Mouse (Mus musculus) monocyte, adult 5-6 weeks (primary cell): Measurements from ENCODE around the gene Pmf1. TPM values are rescaled to one million over a fixed set of nuclear protein-coding genes. Genes with fewer than 3 reads are reported as not detected.

ENCODE experiments used
- ATAC-seq: fragments of 153-309, 156-312 bp; replicated peaks from 2 replicates; pipeline ENCODE4 v1.8.0; 2017; ENCODE audit warnings: mild to moderate bottlenecking; ENCODE audit not compliant: low TSS enrichment, insufficient number of reproducible peaks, severe bottlenecking, poor library complexity, low FRiP score
- total RNA-seq: library from RNA; stranded (forward); fragments of 200-1000, 200-491, 200-594 nt; gene quantifications from 3 replicates; pipeline ENCODE4 v1.2.3, GENCODE M21; 2017

Pmf1 gene
- total RNA-seq = 14.2 to 29.8 TPM (median 14.4 TPM) in 3 replicates

- peak; percentile 82 for ATAC-seq
These were observed at the start of gene Pmf1 for GRCm38 (mm10) chr3:88409741-88410644. Pmf1 (minus strand) TSS chr3:88410331.

- ATAC-seq = no peak
These were observed 48.7 kb upstream of the Pmf1 start for GRCm38 (mm10) chr3:88458778-88459219.

GRCm38 (mm10) chr3:88456746-88457532 is 46.8 kb upstream of the Pmf1 start:
- no peak for ATAC-seq

- ATAC-seq = no peak
These were observed 46.2 kb upstream of the Pmf1 start for GRCm38 (mm10) chr3:88456313-88456712.

GRCm38 (mm10) chr3:88455588-88456264 is 45.6 kb upstream of the Pmf1 start:
- no peak for ATAC-seq

- ATAC-seq = peak; percentile 75
These were observed 44.8 kb upstream of the Pmf1 start for GRCm38 (mm10) chr3:88454762-88455587.

- ATAC-seq = no peak
These were observed 43.9 kb upstream of the Pmf1 start for GRCm38 (mm10) chr3:88453986-88454385.

GRCm38 (mm10) chr3:88453369-88453768 is 43.2 kb upstream of the Pmf1 start:
- no peak for ATAC-seq

- ATAC-seq = no peak
These were observed 42.6 kb upstream of the Pmf1 start for GRCm38 (mm10) chr3:88452716-88453115.

GRCm38 (mm10) chr3:88452246-88452645 is 42.1 kb upstream of the Pmf1 start:
- no peak for ATAC-seq

GRCm38 (mm10) chr3:88450379-88451131 is 40.4 kb upstream of the Pmf1 start:
- ATAC-seq = no peak

- ATAC-seq = no peak
These were observed 39.4 kb upstream of the Pmf1 start for GRCm38 (mm10) chr3:88449395-88450023.

GRCm38 (mm10) chr3:88448443-88448842 is 38.3 kb upstream of the Pmf1 start:
- no peak for ATAC-seq

GRCm38 (mm10) chr3:88447676-88448183 is 37.6 kb upstream of the Pmf1 start:
- ATAC-seq = no peak

- peak; percentile 55 for ATAC-seq
These were observed 36.5 kb upstream of the Pmf1 start for GRCm38 (mm10) chr3:88446471-88447123.

- ATAC-seq = peak; percentile 85
These were observed 32.8 kb upstream of the Pmf1 start for GRCm38 (mm10) chr3:88442888-88443287.

GRCm38 (mm10) chr3:88442488-88442887 is 32.4 kb upstream of the Pmf1 start:
- ATAC-seq = no peak
